Mouse (Mus musculus) testis, adult 2 months (tissue): ENCODE results near the gene Rasgrf2. TPM values are rescaled to one million over a fixed set of nuclear protein-coding genes. Genes with fewer than 3 reads are reported as not detected.
A peak's percentile ranks its signal among the peaks of the same experiment; 100 is the strongest.
"Not testable (repeated sequence)": the region's sequence is repeated elsewhere in the genome, so short reads cannot be mapped to it uniquely, and the experiment has no call there.

Source experiments
- H3K27ac ChIP-seq: fragments of 200-500 bp; 2 replicates; pipeline ENCODE4 v1.5.1; 2012; ENCODE audit warnings: low read depth, low read length; ENCODE audit not compliant: control insufficient read depth, insufficient read depth
- H3K27me3 ChIP-seq: fragments of 200-500 bp; 2 replicates; pipeline ENCODE4 v1.6.1; 2012; ENCODE audit warnings: mild to moderate bottlenecking, low read length, moderate library complexity; ENCODE audit not compliant: control insufficient read depth, insufficient read depth
- H3K36me3 ChIP-seq: fragments of 200-500 bp; 2 replicates; pipeline ENCODE4 v1.6.1; 2012; ENCODE audit warnings: mild to moderate bottlenecking, low read length; ENCODE audit not compliant: control insufficient read depth, insufficient read depth
- H3K4me1 ChIP-seq: fragments of 200-500 bp; 2 replicates; pipeline ENCODE4 v1.6.1; 2012; ENCODE audit warnings: low read length; ENCODE audit not compliant: control insufficient read depth, insufficient read depth
- H3K4me3 ChIP-seq: fragments of 200-500 bp; 2 replicates; pipeline ENCODE4 v1.5.1; 2012; ENCODE audit warnings: low read depth, mild to moderate bottlenecking, low read length, moderate library complexity, mixed read lengths; ENCODE audit not compliant: control insufficient read depth
- CTCF ChIP-seq: fragments of 200-500 bp; IDR thresholded peaks from 2 replicates; pipeline ENCODE4 v1.5.1; 2012; ENCODE audit warnings: low read depth, mild to moderate bottlenecking, inconsistent platforms, low read length, moderate library complexity; ENCODE audit not compliant: control insufficient read depth, insufficient read depth, insufficient replicate concordance
- POLR2A ChIP-seq: fragments of 200-500 bp; IDR thresholded peaks from 2 replicates; pipeline ENCODE4 v1.6.1; 2012; ENCODE audit warnings: low read depth, mild to moderate bottlenecking, inconsistent platforms, low read length, moderate library complexity; ENCODE audit not compliant: control insufficient read depth
- polyA plus RNA-seq: library from polyadenylated mRNA; depleted of rRNA; stranded (reverse); fragments of >200 nt; gene quantifications from 2 replicates; pipeline ENCODE4 v1.2.3, GENCODE M21; 2012; rRNA removed

The Rasgrf2 gene
- polyA plus RNA-seq = 0.46 and 0.57 TPM in 2 replicates

- peaks cover 6% of the 10 kb centered on the region for H3K4me1 ChIP-seq
- TF ChIP-seq CTCF (no peak), POLR2A (no peak)
- H3K27me3 ChIP-seq = no peaks in the 10 kb centered on the region
- no peak within 1 kb of the TSS for H3K27ac ChIP-seq
- no peaks in the 10 kb centered on the region for H3K36me3 ChIP-seq
- peak within 1 kb of the TSS; percentile 52 for H3K4me3 ChIP-seq
Observed at GRCm38 (mm10) chr13:92131384-92132150, at the start of gene Rasgrf2. Gene Rasgrf2 (minus strand): TSS chr13:92131656.

DNA sequence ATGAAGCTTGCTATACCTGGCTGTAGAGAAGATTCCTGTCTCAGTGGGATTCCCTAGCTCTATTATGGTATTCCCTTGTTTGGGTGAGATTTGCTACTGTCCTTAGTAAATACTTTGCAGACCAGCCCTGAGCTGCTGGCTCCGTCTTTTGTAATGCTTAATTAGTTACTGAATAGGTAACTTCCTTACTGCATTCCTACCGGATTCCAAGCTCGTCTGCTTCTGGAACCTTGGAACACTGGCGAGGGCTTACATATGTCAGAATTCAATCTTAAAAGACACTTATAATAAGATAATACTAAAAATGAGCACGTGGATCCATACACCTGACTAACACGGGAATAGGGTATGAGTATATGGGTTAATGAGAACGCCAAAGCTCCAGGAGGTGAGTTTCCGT, 41.2 kb upstream of the Rasgrf2 start:
- not testable (repeated sequence) for H3K4me3 ChIP-seq, H3K27me3 ChIP-seq, H3K4me1 ChIP-seq, H3K27ac ChIP-seq, H3K36me3 ChIP-seq

DNA sequence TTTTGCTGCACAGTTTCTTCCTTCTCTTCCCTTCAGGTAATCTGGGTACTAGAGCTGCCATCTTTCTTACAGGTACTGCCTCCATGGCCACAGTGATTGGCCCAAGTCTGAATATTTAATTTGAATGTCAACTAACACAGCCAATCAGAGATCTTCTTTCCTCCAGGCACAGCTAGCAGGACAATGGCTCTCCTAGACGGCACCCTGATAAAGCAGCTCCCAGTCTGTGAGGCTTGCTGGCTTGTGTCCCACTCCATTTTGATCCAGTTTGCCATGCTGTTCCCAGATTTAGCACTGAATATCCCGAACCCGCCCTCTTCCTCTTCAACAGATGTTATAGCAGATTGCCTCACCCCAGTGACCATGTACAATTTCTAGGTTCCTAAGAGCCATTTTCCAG, 19.1 kb upstream of the Rasgrf2 start:
- no peaks in the 10 kb centered on the region for H3K4me1 ChIP-seq
- no peaks in the 10 kb centered on the region for H3K36me3 ChIP-seq
- H3K27me3 ChIP-seq = no peaks in the 10 kb centered on the region
- H3K27ac ChIP-seq = no peak overlapping the region
- TF ChIP-seq CTCF = no peak
- no peak for TF ChIP-seq POLR2A
- H3K4me3 ChIP-seq = no peak overlapping the region

GRCm38 (mm10) chr13:92148858-92149257, 17.4 kb upstream of the Rasgrf2 start:
- Histone ChIP-seq H3K27ac (no peak overlapping the region), H3K4me3 (no peak overlapping the region), H3K36me3 (no peaks in the 10 kb centered on the region), H3K27me3 (no peaks in the 10 kb centered on the region), H3K4me1 (no peaks in the 10 kb centered on the region)
- TF ChIP-seq POLR2A (no peak), CTCF (no peak)

DNA sequence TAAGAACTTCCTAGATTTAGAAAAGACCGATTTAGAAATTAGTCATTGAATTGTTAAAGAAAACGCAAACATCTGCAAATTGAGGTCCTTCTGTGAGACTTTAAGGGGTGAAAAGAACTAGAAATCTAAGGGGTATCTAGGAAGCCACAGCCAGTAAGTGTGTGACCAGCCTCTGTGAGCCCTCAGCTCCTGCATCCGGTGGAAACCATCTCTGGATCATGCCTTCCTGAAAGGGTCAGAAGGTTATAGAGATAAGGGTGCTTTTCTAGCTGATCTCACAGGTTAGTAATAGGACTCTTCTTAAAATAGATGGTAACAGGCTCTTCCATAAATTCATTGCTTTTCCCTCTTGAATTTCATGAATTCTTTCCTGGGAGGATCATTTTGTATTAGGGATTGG, 3.3 kb upstream of the Rasgrf2 start:
- peaks cover 6% of the 10 kb centered on the region for H3K4me1 ChIP-seq
- H3K27me3 ChIP-seq = no peaks in the 10 kb centered on the region
- no peak overlapping the region for H3K4me3 ChIP-seq
- no peak overlapping the region for H3K27ac ChIP-seq
- no peaks in the 10 kb centered on the region for H3K36me3 ChIP-seq
- TF ChIP-seq CTCF (no peak), POLR2A (no peak)

GRCm38 (mm10) chr13:92132599-92132998, 1.1 kb upstream of the Rasgrf2 start:
- no peak overlapping the region for H3K27ac ChIP-seq
- H3K36me3 ChIP-seq = no peaks in the 10 kb centered on the region
- no peaks in the 10 kb centered on the region for H3K27me3 ChIP-seq
- H3K4me3 ChIP-seq = no peak overlapping the region
- H3K4me1 ChIP-seq = peaks cover 6% of the 10 kb centered on the region
- TF ChIP-seq POLR2A = no peak
- TF ChIP-seq CTCF = no peak

GRCm38 (mm10) chr13:92130994-92131383, 467 bp downstream of the Rasgrf2 start:
- TF ChIP-seq POLR2A (no peak), CTCF (no peak)

More at GRCm38 (mm10) chr13:92130994-92131383, 467 bp downstream of the Rasgrf2 start:
- Histone ChIP-seq H3K36me3 (no peaks in the 10 kb centered on the region), H3K4me3 (peak overlapping the region; percentile 52), H3K27me3 (no peaks in the 10 kb centered on the region), H3K4me1 (peaks cover 6% of the 10 kb centered on the region), H3K27ac (no peak overlapping the region)
